Mouse (Mus musculus) ES-E14 (cell line): ENCODE measurements at regions not wholly inside any gene's neighbourhood (a gene's known extent, or its start where the extent isn't known, plus 50 kb on each side); places are given as distances from the start of the nearest gene placed in this dataset.

Experiments
- DNase-seq: peaks from one replicate; pipeline ENCODE4 v3.0.0-alpha.2; 2013; ENCODE audit warnings: low read depth, low spot score
- H3K27ac ChIP-seq: 2 replicates; pipeline ENCODE4 v1.5.1; 2012; ENCODE audit warnings: low read depth, mild to moderate bottlenecking, low read length, moderate library complexity, mixed read lengths; ENCODE audit not compliant: poor library complexity, insufficient read depth, severe bottlenecking
- H3K36me3 ChIP-seq: 2 replicates; pipeline ENCODE4 v1.6.1; 2012; ENCODE audit warnings: mild to moderate bottlenecking, low read length, moderate library complexity, mixed read lengths; ENCODE audit not compliant: control insufficient read depth, poor library complexity, insufficient read depth, severe bottlenecking
- H3K4me1 ChIP-seq, 2 experiments: fragments of 150-350 bp in 1 of 2; sonication (generic) in 1 of 2; 2 replicates each; pipeline ENCODE4 v1.6.1; 2012; ENCODE audit warnings: low read length in 2 of 2, mild to moderate bottlenecking in 1 of 2, mixed read lengths in 1 of 2; ENCODE audit not compliant: control insufficient read depth in 2 of 2, insufficient read depth in 2 of 2, poor library complexity in 1 of 2
- H3K4me3 ChIP-seq, 2 experiments: fragments of 150-350 bp in 1 of 2; sonication (generic) in 1 of 2; 2 replicates each; pipeline ENCODE4 v1.5.1; 2012; ENCODE audit warnings: low read length in 2 of 2, low read depth in 1 of 2, mild to moderate bottlenecking in 1 of 2, mixed read lengths in 1 of 2; ENCODE audit not compliant: insufficient read depth in 1 of 2, poor library complexity in 1 of 2, severe bottlenecking in 1 of 2
- H3K9ac ChIP-seq: 2 replicates; pipeline ENCODE4 v1.6.1; 2012; ENCODE audit warnings: low read depth, mild to moderate bottlenecking, low read length, mixed read lengths; ENCODE audit not compliant: poor library complexity, insufficient read depth, severe bottlenecking
- H3K9me3 ChIP-seq: fragments of 150-350 bp; sonication (generic); 2 replicates; pipeline ENCODE4 v1.6.1; 2012; ENCODE audit warnings: low read depth, mild to moderate bottlenecking, low read length; ENCODE audit not compliant: control insufficient read depth, insufficient read depth
- CHD2 ChIP-seq: IDR thresholded peaks from 2 replicates; pipeline ENCODE4 v1.6.1; 2014; ENCODE audit warnings: mild to moderate bottlenecking, low read depth, low read length, inconsistent platforms
- HCFC1 ChIP-seq: IDR thresholded peaks from 2 replicates; pipeline ENCODE4 v1.6.1; 2012; ENCODE audit warnings: low read length, inconsistent platforms, borderline replicate concordance; ENCODE audit not compliant: insufficient read depth
- MAFK ChIP-seq: IDR thresholded peaks from 2 replicates; pipeline ENCODE4 v1.6.1; 2014; ENCODE audit warnings: mild to moderate bottlenecking, low read depth, low read length, inconsistent platforms; ENCODE audit not compliant: insufficient read depth
- ZC3H11A ChIP-seq: IDR thresholded peaks from 2 replicates; pipeline ENCODE4 v1.6.1; 2012; ENCODE audit warnings: low read depth, mild to moderate bottlenecking, inconsistent platforms, low read length, borderline replicate concordance
- ZNF384 ChIP-seq: IDR thresholded peaks from 2 replicates; pipeline ENCODE4 v1.6.1; 2012; ENCODE audit warnings: low read depth, low read length, inconsistent platforms
- in situ Hi-C, 2 experiments: fragments of 600-800 bp; cut with MboI; formaldehyde crosslinking; loops; one replicate each; pipeline ENCODE4 v1.15.1; 2025; ENCODE audit warnings: low sequenced_read_pairs in 2 of 2, inconsistent platforms in 1 of 2; ENCODE audit not compliant: unreplicated experiment in 2 of 2

DNA sequence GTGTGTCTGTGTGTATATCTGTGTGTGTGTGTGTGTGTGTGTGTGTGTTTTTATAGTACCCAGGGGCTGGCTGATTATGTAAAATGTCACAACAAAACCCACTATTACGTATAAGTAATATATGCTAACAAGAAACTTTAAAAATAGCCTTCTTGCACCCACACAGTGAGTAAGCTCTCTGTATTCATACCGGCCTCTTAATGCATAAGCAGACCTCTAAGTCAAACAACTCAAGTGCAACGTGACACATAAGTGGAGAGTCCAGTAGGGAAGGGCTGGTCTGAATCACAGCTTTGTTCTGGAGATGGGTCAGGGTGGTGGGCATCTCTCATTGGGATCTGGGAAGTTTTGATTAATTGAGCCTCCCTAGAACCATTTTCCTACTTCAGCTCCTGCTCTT lies 107.7 kb upstream of the Kdm8 start:
- no peak overlapping the region for H3K9ac ChIP-seq
- no peak overlapping the region for H3K27ac ChIP-seq
- in situ Hi-C loops, result no loop called here
- DNase-seq, result no peak
- H3K9me3 ChIP-seq, result no peaks in the 10 kb centered on the region
- no peaks in the 10 kb centered on the region for H3K4me1 ChIP-seq
- TF ChIP-seq ZC3H11A (no peak), HCFC1 (no peak), ZNF384 (no peak), CHD2 (no peak), MAFK (no peak)
- H3K36me3 ChIP-seq, result no peaks in the 10 kb centered on the region
- H3K4me3 ChIP-seq, result no peak overlapping the region

DNA sequence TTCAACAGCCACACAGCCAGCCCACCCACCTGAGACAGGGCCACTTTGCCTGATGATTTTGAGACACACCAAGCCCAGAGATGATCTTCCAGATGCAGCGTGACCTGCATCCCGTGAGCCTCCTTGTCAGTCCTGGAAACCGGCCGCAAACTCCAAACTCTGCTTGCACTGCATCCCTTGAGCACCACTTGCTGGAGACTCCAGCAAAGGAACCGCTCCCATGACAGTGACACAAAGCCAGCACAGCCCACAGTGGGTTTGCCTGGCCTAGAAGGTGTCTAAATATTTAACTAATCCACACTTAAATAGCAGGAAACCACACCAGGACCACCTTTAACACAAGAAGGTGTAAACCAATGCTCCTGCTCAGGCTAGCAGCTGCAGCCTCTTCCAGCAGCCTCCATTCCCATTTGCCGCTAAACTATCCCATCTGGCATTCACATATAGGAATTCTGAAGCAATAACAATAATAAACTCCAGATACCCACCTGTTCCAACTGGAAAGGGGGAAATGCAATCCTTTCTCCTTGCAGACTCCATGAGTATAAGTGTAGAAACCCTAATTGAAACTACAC lies 106.2 kb upstream of the Kdm8 start:
- H3K4me3 ChIP-seq, result no peak overlapping the region
- no peaks in the 10 kb centered on the region for H3K4me1 ChIP-seq
- TF ChIP-seq MAFK (no peak), HCFC1 (no peak), CHD2 (no peak), ZNF384 (no peak), ZC3H11A (no peak)
- no peak for DNase-seq
- H3K9me3 ChIP-seq, result no peaks in the 10 kb centered on the region
- no peaks in the 10 kb centered on the region for H3K36me3 ChIP-seq
- H3K27ac ChIP-seq, result no peak overlapping the region
- H3K9ac ChIP-seq, result no peak overlapping the region
- in situ Hi-C loops, result no loop called here

DNA sequence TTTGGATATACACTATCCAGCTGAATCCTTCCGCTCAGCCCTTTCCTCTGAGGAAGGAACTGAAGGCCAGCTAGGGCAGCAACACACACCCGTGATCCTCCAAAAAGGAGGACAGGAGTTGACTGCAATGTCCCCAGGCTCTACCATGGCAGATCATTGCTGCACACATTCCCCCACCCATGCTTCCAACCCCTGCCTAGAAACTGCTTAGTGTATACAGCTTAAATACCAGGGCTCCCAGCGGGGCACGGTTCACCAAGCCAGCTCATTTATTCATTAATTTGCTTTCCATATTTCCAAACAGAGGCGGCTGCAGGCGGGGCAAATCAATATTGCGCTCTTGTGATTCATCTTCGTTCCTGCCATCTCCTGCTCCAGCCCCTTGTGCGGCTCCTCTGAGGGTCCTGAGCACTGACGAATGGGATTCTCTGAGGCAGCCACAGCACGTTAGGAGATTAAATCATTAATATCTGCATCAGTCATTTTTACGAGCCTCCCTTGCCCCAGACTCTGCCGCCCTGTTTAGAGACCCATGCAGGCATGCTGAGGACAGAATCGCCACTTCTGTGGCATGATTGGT lies 104.1 kb upstream of the Kdm8 start:
- H3K4me1 ChIP-seq, result no peaks in the 10 kb centered on the region
- H3K36me3 ChIP-seq, result no peaks in the 10 kb centered on the region
- in situ Hi-C loops, result no loop called here
- no peaks in the 10 kb centered on the region for H3K9me3 ChIP-seq
- no peak overlapping the region for H3K27ac ChIP-seq
- no peak overlapping the region for H3K9ac ChIP-seq
- no peak overlapping the region for H3K4me3 ChIP-seq
- TF ChIP-seq ZNF384, result no peak
- no peak for TF ChIP-seq MAFK
- TF ChIP-seq HCFC1, result no peak
- no peak for TF ChIP-seq ZC3H11A
- TF ChIP-seq CHD2, result no peak
- no peak for DNase-seq

DNA sequence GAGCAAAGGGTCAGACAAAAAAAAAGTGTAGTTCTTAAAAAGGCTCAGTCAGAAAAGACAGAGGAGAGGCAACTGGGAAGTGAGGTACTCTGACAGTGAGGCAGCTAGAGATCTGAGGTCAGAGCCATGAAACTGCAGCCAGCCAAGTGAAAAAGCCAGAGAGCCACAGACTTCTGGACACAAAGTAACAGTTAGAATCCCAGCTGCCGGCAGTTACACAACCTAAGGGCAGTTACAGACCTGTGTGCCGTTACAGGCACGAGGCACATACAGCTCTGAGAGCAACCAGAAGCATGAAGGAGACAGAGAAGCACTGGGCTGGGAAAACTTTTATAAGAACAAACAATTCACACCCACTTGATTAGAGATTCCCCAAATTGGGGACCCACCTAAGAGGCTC lies 94.9 kb upstream of the Kdm8 start:
- no peaks in the 10 kb centered on the region for H3K4me1 ChIP-seq
- TF ChIP-seq HCFC1 (no peak), ZNF384 (no peak), CHD2 (no peak), MAFK (no peak), ZC3H11A (no peak)
- H3K36me3 ChIP-seq, result no peaks in the 10 kb centered on the region
- H3K9ac ChIP-seq, result no peak overlapping the region
- no peaks in the 10 kb centered on the region for H3K9me3 ChIP-seq
- no peak overlapping the region for H3K27ac ChIP-seq
- DNase-seq, result no peak
- in situ Hi-C loops, result no loop called here
- H3K4me3 ChIP-seq, result no peak overlapping the region

DNA sequence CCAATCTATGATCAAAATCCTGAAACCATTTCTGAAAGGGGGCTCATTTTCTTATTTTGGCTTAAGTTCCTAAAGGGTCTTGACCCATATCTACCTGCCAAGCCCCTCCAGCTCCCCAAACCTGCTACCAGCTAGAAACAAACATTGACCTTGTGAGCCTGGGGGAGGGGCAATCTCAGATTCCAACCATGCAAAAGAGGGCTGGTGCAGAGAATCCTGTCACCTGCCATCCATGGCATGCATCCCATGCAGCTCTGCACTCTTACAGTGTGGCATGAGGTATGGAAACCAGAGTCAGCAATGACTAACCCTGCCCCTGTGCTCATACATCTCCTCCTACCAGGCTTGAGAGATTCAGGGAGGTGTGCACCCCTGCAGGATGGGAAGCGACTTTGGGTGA lies 90.3 kb upstream of the Kdm8 start:
- H3K9me3 ChIP-seq, result no peaks in the 10 kb centered on the region
- H3K36me3 ChIP-seq, result no peaks in the 10 kb centered on the region
- no peaks in the 10 kb centered on the region for H3K4me1 ChIP-seq
- no peak overlapping the region for H3K9ac ChIP-seq
- H3K27ac ChIP-seq, result no peak overlapping the region
- no peak overlapping the region for H3K4me3 ChIP-seq
- in situ Hi-C loops, result no loop called here
- DNase-seq, result no peak
- TF ChIP-seq CHD2 (no peak), MAFK (no peak), HCFC1 (no peak), ZC3H11A (no peak), ZNF384 (no peak)
